Mouse (Mus musculus) hindbrain, postnatal 0 days (tissue): ENCODE measurements around the gene Smg6. TPM values are rescaled to one million over a fixed set of nuclear protein-coding genes. Genes with fewer than 3 reads are reported as not detected.
A peak's percentile ranks its signal among the peaks of the same experiment; 100 is the strongest.

ENCODE experiments used
- ATAC-seq: fragments of 200-750 bp; cut with Nextera tagmentation; 2 replicates; pipeline ENCODE4 v1.8.0; 2017; ENCODE audit warnings: mild to moderate bottlenecking, moderate TSS enrichment, moderate library complexity
- DNase-seq: peaks from one replicate; pipeline ENCODE4 v3.0.0-alpha.2; 2015; ENCODE audit warnings: low spot score
- H3K27ac ChIP-seq: fragments of 300-500 bp; sonication (generic); 2 replicates; pipeline ENCODE4 v1.5.1; 2014; ENCODE audit warnings: mild to moderate bottlenecking
- H3K27me3 ChIP-seq: fragments of 300-500 bp; sonication (generic); 2 replicates; pipeline ENCODE4 v1.6.1; 2014; ENCODE audit warnings: low read length, mixed read lengths; ENCODE audit not compliant: insufficient read depth
- H3K36me3 ChIP-seq: fragments of 300-500 bp; sonication (generic); 2 replicates; pipeline ENCODE4 v1.6.1; 2014; ENCODE audit warnings: low read length, mixed read lengths; ENCODE audit not compliant: insufficient read depth
- H3K4me1 ChIP-seq: fragments of 300-500 bp; sonication (generic); 2 replicates; pipeline ENCODE4 v1.6.1; 2014; ENCODE audit warnings: antibody characterized with exemption, low read length, mixed read lengths; ENCODE audit not compliant: insufficient read depth
- H3K4me2 ChIP-seq: fragments of 300-500 bp; sonication (generic); 2 replicates; pipeline ENCODE4 v1.6.1; 2014; ENCODE audit warnings: low read depth, mild to moderate bottlenecking, low read length, moderate library complexity, mixed read lengths
- H3K4me3 ChIP-seq: fragments of 300-500 bp; sonication (generic); 2 replicates; pipeline ENCODE4 v1.5.1; 2014; ENCODE audit warnings: low read length
- H3K9ac ChIP-seq: fragments of 300-500 bp; sonication (generic); replicated peaks from 2 replicates; pipeline ENCODE4 v1.6.1; 2014; ENCODE audit warnings: mild to moderate bottlenecking, low read length, moderate library complexity, mixed read lengths
- H3K9me3 ChIP-seq: fragments of 300-500 bp; sonication (generic); 2 replicates; pipeline ENCODE4 v1.6.1; 2016; ENCODE audit warnings: low read length, mixed read lengths
- CTCF ChIP-seq: IDR thresholded peaks from 2 replicates; pipeline ENCODE4 v1.5.1; 2016; ENCODE audit warnings: antibody characterized with exemption, control low read depth, low read depth
- WGBS: fragments of 180-500 bp; shearing (Covaris S2); extraction: QIAGEN DNeasy Blood & Tissue Kit; methylation state at CpG from one replicate; pipeline ENCODE4 v1.1.7; 2014; 5-methylcytosine and 5-hydroxymethylcytosine counted together
- polyA plus RNA-seq: library from polyadenylated mRNA; unstranded; fragments of >200 nt; fragmentation: Nextera tagmentation; extraction: Ambion mirVana; gene quantifications from 2 replicates; pipeline ENCODE4 v1.2.1, GENCODE M21; 2015
- total RNA-seq: library from RNA; depleted of rRNA; stranded (reverse); fragments of >200 nt; gene quantifications from 2 replicates; pipeline ENCODE4 v1.2.3, GENCODE M21; 2014

Gene Smg6
- total and polyA plus RNA-seq, 2 experiments from 2014 or later: 10.0 to 27.8 TPM

GRCm38 (mm10) chr11:75154053-75154585, 228.5 kb downstream of the Smg6 start:
- Histone ChIP-seq H3K4me1 (no peaks in the 10 kb centered on the region), H3K4me2 (no peak overlapping the region), H3K4me3 (no peak overlapping the region), H3K9me3 (no peaks in the 10 kb centered on the region), H3K27me3 (no peaks in the 10 kb centered on the region), H3K36me3 (peaks cover 4% of the 10 kb centered on the region; the same call in 1 of the 2 replicates), H3K9ac (no peak overlapping the region), H3K27ac (no peak overlapping the region)
- ATAC-seq (no peak), DNase-seq (no peak)
- WGBS: 64% methylated on average over 6 of the region's 6 CpGs
- peak; percentile 44 for TF ChIP-seq CTCF

- DNase-seq (no peak), ATAC-seq (no peak)
- H3K4me3 ChIP-seq: no peak overlapping the region
- H3K9ac ChIP-seq: no peak overlapping the region
- no peak overlapping the region for H3K4me2 ChIP-seq
- 0 out of 2 replicates have a peak overlapping the region, but pooled peaks have one; percentile 9 for H3K27ac ChIP-seq
- no peak for TF ChIP-seq CTCF
- no peaks in the 10 kb centered on the region for H3K27me3 ChIP-seq
- H3K4me1 ChIP-seq: no peaks in the 10 kb centered on the region
- 0 out of 2 replicates have a peak, but pooled peaks cover 4% of the 10 kb centered on the region for H3K36me3 ChIP-seq
- WGBS: 51% methylated on average over 6 of the region's 6 CpGs
- H3K9me3 ChIP-seq: no peaks in the 10 kb centered on the region
Observed at GRCm38 (mm10) chr11:75155985-75156384, 230.4 kb downstream of the Smg6 start.

GRCm38 (mm10) chr11:75156416-75156815, 230.8 kb downstream of the Smg6 start:
- DNase-seq (no peak), ATAC-seq (no peak)
- H3K9me3 ChIP-seq: no peaks in the 10 kb centered on the region
- 65% methylated on average over 5 of the region's 5 CpGs for WGBS
- H3K4me2 ChIP-seq: no peak overlapping the region
- H3K9ac ChIP-seq: no peak overlapping the region
- TF ChIP-seq CTCF: no peak
- no peak overlapping the region for H3K27ac ChIP-seq
- H3K36me3 ChIP-seq: 0 out of 2 replicates have a peak, but pooled peaks cover 4% of the 10 kb centered on the region
- no peak overlapping the region for H3K4me3 ChIP-seq
- no peaks in the 10 kb centered on the region for H3K4me1 ChIP-seq
- no peaks in the 10 kb centered on the region for H3K27me3 ChIP-seq

GRCm38 (mm10) chr11:75157037-75157436, 231.4 kb downstream of the Smg6 start:
- Histone ChIP-seq H3K4me1 (no peaks in the 10 kb centered on the region), H3K27ac (no peak overlapping the region), H3K27me3 (no peaks in the 10 kb centered on the region), H3K9ac (no peak overlapping the region), H3K4me3 (no peak overlapping the region), H3K4me2 (no peak overlapping the region), H3K36me3 (0 out of 2 replicates have a peak, but pooled peaks cover 4% of the 10 kb centered on the region), H3K9me3 (no peaks in the 10 kb centered on the region)
- TF ChIP-seq CTCF: no peak
- ATAC-seq (no peak), DNase-seq (no peak)
- 32% methylated on average over 4 of the region's 4 CpGs for WGBS

GRCm38 (mm10) chr11:75157901-75158300, 232.3 kb downstream of the Smg6 start:
- H3K27me3 ChIP-seq: no peaks in the 10 kb centered on the region
- 66% methylated on average over 2 of the region's 2 CpGs for WGBS
- H3K4me2 ChIP-seq: no peak overlapping the region
- no peak overlapping the region for H3K9ac ChIP-seq
- no peak for TF ChIP-seq CTCF
- no peaks in the 10 kb centered on the region for H3K4me1 ChIP-seq
- DNase-seq (no peak), ATAC-seq (no peak)
- H3K36me3 ChIP-seq: peaks cover 5% of the 10 kb centered on the region; the same call in 1 of the 2 replicates
- no peak overlapping the region for H3K27ac ChIP-seq
- H3K4me3 ChIP-seq: no peak overlapping the region
- H3K9me3 ChIP-seq: no peaks in the 10 kb centered on the region

- DNase-seq: no peak
- H3K27me3 ChIP-seq: no peaks in the 10 kb centered on the region
- H3K4me2 ChIP-seq: no peak overlapping the region
- no peaks in the 10 kb centered on the region for H3K4me1 ChIP-seq
- no peak overlapping the region for H3K9ac ChIP-seq
- peaks cover 10% of the 10 kb centered on the region; the same call in 1 of the 2 replicates for H3K36me3 ChIP-seq
- no peak for ATAC-seq
- no peak overlapping the region for H3K4me3 ChIP-seq
- no peak for TF ChIP-seq CTCF
- WGBS: 95% methylated on average over 14 of the region's 14 CpGs
- H3K27ac ChIP-seq: no peak overlapping the region
- H3K9me3 ChIP-seq: no peaks in the 10 kb centered on the region
Observed at GRCm38 (mm10) chr11:75158432-75158831, 232.8 kb downstream of the Smg6 start.

- no peak for DNase-seq
- Histone ChIP-seq H3K9me3 (no peaks in the 10 kb centered on the region), H3K27ac (no peak overlapping the region), H3K4me2 (no peak overlapping the region), H3K4me1 (no peaks in the 10 kb centered on the region), H3K9ac (no peak overlapping the region), H3K36me3 (peaks cover 11% of the 10 kb centered on the region; the same call in 1 of the 2 replicates), H3K4me3 (no peak overlapping the region), H3K27me3 (peaks cover 6% of the 10 kb centered on the region)
- WGBS: 52% methylated on average over 2 of the region's 2 CpGs
- ATAC-seq: no peak
- TF ChIP-seq CTCF: peak; percentile 50
Observed at GRCm38 (mm10) chr11:75159564-75159963, 233.9 kb downstream of the Smg6 start.
